Mouse (Mus musculus) kidney, embryonic 15.5 days (tissue): ENCODE measurements at regions not wholly inside any gene's neighbourhood (a gene's known extent, or its start where the extent isn't known, plus 50 kb on each side); places are given as distances from the start of the nearest gene placed in this dataset.
A peak's percentile ranks its signal among the peaks of the same experiment; 100 is the strongest.

Source experiments
- ATAC-seq: fragments of 200-750 bp; cut with Nextera tagmentation; replicated peaks from 2 replicates; pipeline ENCODE4 v1.8.0; 2017; ENCODE audit warnings: moderate TSS enrichment; ENCODE audit not compliant: low FRiP score
- H3K27ac ChIP-seq: fragments of 300-500 bp; sonication (generic); 2 replicates; pipeline ENCODE4 v1.5.1; 2015; ENCODE audit warnings: mild to moderate bottlenecking, inconsistent platforms
- H3K27me3 ChIP-seq: fragments of 300-500 bp; sonication (generic); 2 replicates; pipeline ENCODE4 v1.6.1; 2015; ENCODE audit warnings: inconsistent platforms
- H3K36me3 ChIP-seq: fragments of 300-500 bp; sonication (generic); 2 replicates; pipeline ENCODE4 v1.6.1; 2015; ENCODE audit warnings: inconsistent platforms
- H3K4me1 ChIP-seq: fragments of 300-500 bp; sonication (generic); 2 replicates; pipeline ENCODE4 v1.6.1; 2015; ENCODE audit warnings: inconsistent platforms
- H3K4me2 ChIP-seq: fragments of 300-500 bp; sonication (generic); 2 replicates; pipeline ENCODE4 v1.6.1; 2015; ENCODE audit warnings: moderate library complexity, mild to moderate bottlenecking, inconsistent platforms
- H3K4me3 ChIP-seq: fragments of 300-500 bp; sonication (generic); replicated peaks from 2 replicates; pipeline ENCODE4 v1.5.1; 2015; ENCODE audit warnings: mild to moderate bottlenecking, inconsistent platforms
- H3K9ac ChIP-seq: fragments of 300-500 bp; sonication (generic); 2 replicates; pipeline ENCODE4 v1.6.1; 2015; ENCODE audit warnings: mild to moderate bottlenecking, inconsistent platforms
- H3K9me3 ChIP-seq: fragments of 300-500 bp; sonication (generic); replicated peaks from 2 replicates; pipeline ENCODE4 v1.6.1; 2016; ENCODE audit warnings: inconsistent platforms
- WGBS: fragments of 180-500 bp; shearing (Covaris S2); methylation state at CpG from one replicate; pipeline ENCODE4 v1.1.7; 2015; ENCODE audit warnings: mixed read lengths; 5-methylcytosine and 5-hydroxymethylcytosine counted together

GRCm38 (mm10) chr12:65386005-65386645, 160.8 kb downstream of the Wdr20rt start:
- Histone ChIP-seq H3K4me3 (no peak overlapping the region), H3K36me3 (no peaks in the 10 kb centered on the region), H3K9ac (no peak overlapping the region), H3K9me3 (0 out of 2 replicates have a peak, but pooled peaks cover 2% of the 10 kb centered on the region), H3K27ac (no peak overlapping the region), H3K27me3 (no peaks in the 10 kb centered on the region), H3K4me2 (no peak overlapping the region), H3K4me1 (no peaks in the 10 kb centered on the region)
- 83% methylated on average over 2 of the region's 2 CpGs for WGBS
- ATAC-seq: no peak

- Histone ChIP-seq H3K4me2 (no peak overlapping the region), H3K9me3 (0 out of 2 replicates have a peak, but pooled peaks cover 2% of the 10 kb centered on the region), H3K4me1 (no peaks in the 10 kb centered on the region), H3K4me3 (no peak overlapping the region), H3K9ac (no peak overlapping the region), H3K27ac (no peak overlapping the region), H3K36me3 (no peaks in the 10 kb centered on the region), H3K27me3 (no peaks in the 10 kb centered on the region)
- no peak for ATAC-seq
These were observed 161.7 kb downstream of the Wdr20rt start for GRCm38 (mm10) chr12:65387042-65387441.

- Histone ChIP-seq H3K9me3 (0 out of 2 replicates have a peak, but pooled peaks cover 2% of the 10 kb centered on the region), H3K36me3 (no peaks in the 10 kb centered on the region), H3K4me2 (no peak overlapping the region), H3K4me3 (no peak overlapping the region), H3K4me1 (no peaks in the 10 kb centered on the region), H3K27ac (no peak overlapping the region), H3K9ac (no peak overlapping the region), H3K27me3 (no peaks in the 10 kb centered on the region)
- no peak for ATAC-seq
- 64% methylated on average over 2 of the region's 2 CpGs for WGBS
These were observed 164.2 kb downstream of the Wdr20rt start for GRCm38 (mm10) chr12:65389512-65389911.

DNA sequence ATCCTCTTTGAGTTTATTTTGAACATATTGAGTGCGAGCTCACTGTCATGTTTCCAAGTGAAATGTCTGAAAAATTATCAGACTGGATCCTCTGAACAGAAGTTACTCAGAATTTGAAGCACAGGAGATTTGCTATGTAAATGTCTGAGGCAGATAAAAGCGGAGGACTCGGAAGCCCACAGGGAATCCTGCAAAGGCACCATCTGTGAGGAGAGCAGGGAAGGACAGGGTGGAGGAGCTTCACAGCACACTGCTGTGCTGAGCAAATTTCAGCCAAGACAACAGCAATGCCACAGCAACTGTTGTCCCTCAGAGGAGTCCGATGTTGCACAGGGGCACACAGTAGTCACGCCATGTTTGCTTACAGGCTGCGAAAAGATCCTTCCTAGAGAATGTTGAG, 165.0 kb downstream of the Wdr20rt start:
- Histone ChIP-seq H3K9ac (no peak overlapping the region), H3K4me3 (no peak overlapping the region), H3K36me3 (no peaks in the 10 kb centered on the region), H3K9me3 (0 out of 2 replicates have a peak, but pooled peaks cover 2% of the 10 kb centered on the region), H3K27ac (no peak overlapping the region), H3K4me2 (no peak overlapping the region), H3K27me3 (no peaks in the 10 kb centered on the region), H3K4me1 (no peaks in the 10 kb centered on the region)
- no peak for ATAC-seq
- 94% methylated on average over 6 of the region's 6 CpGs for WGBS

DNA sequence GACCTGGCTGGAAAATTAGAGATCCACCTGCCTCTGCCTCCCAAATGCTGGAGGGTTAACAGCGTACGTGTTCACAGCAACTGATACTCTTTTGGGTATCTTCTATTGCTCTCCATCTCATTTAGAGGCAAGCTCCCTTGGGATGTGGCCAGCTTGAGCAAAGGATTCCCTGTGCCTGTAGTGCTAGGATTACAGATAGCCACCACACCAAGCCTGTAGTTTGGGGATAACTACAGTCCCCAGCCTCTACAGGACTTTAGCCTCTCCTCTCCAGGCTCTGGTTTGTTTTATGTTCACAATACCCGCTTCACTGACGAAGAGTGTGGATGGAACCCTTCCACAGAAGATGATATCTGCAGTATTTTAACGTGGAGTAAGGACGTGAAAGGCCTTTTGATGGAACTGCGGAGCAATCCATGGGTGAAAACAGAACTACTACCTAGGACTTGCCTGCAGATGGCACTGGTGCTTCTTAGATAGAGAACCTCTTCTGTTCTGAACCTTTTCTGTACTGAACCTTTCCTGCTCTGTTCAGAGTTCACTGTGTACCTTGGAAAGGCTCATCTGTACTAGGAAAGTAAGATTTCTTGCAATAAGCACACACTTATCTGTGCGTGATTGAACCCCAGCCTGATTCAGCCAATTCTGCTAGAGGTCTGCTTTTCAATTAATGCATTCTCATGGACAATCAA, 176.6 kb downstream of the Wdr20rt start:
- H3K4me1 ChIP-seq: no peaks in the 10 kb centered on the region
- H3K4me2 ChIP-seq: no peak overlapping the region
- H3K4me3 ChIP-seq: no peak overlapping the region
- no peaks in the 10 kb centered on the region for H3K36me3 ChIP-seq
- H3K9me3 ChIP-seq: no peaks in the 10 kb centered on the region
- H3K27ac ChIP-seq: no peak overlapping the region
- ATAC-seq: peak; percentile 82; the same call in 1 of the 2 replicates
- 51% methylated on average over 8 of the region's 8 CpGs for WGBS
- no peaks in the 10 kb centered on the region for H3K27me3 ChIP-seq
- no peak overlapping the region for H3K9ac ChIP-seq

GRCm38 (mm10) chr12:65403124-65403523, 177.8 kb downstream of the Wdr20rt start:
- no peak for ATAC-seq

DNA sequence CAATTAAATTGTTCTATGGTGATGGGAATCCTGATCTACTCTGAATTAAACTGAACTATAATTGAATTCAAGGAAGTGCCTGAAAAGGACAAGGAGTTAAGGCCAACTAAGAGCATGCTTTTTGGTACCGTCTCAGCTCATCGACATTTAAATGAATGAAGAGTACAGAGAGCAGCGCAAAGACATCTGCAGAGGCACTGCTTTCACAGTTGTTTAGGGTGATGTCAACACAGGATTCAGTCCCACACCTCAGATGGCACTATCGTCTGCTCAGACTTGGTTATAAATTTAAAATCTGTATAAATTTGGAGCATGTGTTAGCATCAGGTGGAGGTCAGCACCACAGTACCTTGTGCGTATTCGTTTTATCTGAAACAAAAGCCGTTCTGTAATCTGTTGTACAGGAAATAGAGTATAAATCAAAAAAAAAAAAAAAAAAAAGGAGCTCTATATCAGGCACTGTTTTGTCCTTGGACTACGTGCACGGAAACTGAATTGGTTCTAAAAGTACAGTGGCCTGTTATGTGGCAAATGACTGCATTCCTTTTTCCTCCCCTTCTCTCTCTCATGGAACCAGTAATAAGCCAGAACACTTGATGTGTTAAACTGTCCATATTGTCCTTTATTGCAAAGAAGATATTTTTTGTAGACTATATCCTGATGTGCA, 187.8 kb downstream of the Wdr20rt start:
- H3K27me3 ChIP-seq: no peaks in the 10 kb centered on the region
- H3K36me3 ChIP-seq: no peaks in the 10 kb centered on the region
- no peaks in the 10 kb centered on the region for H3K4me1 ChIP-seq
- no peak for ATAC-seq
- no peaks in the 10 kb centered on the region for H3K9me3 ChIP-seq
- WGBS: 64% methylated on average over 9 of the region's 9 CpGs
- no peak overlapping the region for H3K4me2 ChIP-seq
- H3K27ac ChIP-seq: no peak overlapping the region
- H3K4me3 ChIP-seq: no peak overlapping the region
- no peak overlapping the region for H3K9ac ChIP-seq

More at GRCm38 (mm10) chr12:65403124-65403523, 177.8 kb downstream of the Wdr20rt start:
- Histone ChIP-seq H3K4me2 (no peak overlapping the region), H3K4me3 (no peak overlapping the region), H3K36me3 (no peaks in the 10 kb centered on the region), H3K9me3 (no peaks in the 10 kb centered on the region), H3K27ac (no peak overlapping the region), H3K9ac (no peak overlapping the region), H3K4me1 (no peaks in the 10 kb centered on the region), H3K27me3 (no peaks in the 10 kb centered on the region)
- 89% methylated on average over 2 of the region's 2 CpGs for WGBS

DNA sequence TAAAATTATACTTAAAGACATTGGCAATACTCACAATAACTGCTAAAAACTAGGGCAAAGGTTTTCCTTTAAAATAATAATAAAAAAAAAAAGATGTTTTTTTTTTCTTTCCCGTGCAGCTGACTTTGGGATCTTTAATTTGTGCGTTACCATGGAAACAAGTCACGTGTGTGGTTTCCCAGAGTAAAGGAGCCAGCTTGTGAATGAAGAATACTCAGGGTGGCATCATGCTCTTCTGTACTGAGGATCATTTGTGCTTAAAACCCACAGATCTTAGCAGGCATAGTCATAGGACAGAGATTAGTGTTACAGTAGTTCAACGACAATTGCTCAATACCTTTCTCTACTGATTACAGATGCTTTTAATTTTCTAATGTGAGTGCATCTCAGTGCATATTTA, 189.1 kb downstream of the Wdr20rt start:
- WGBS: 64% methylated on average over 4 of the region's 4 CpGs
- no peaks in the 10 kb centered on the region for H3K4me1 ChIP-seq
- no peaks in the 10 kb centered on the region for H3K27me3 ChIP-seq
- no peak overlapping the region for H3K9ac ChIP-seq
- H3K36me3 ChIP-seq: no peaks in the 10 kb centered on the region
- H3K27ac ChIP-seq: no peak overlapping the region
- H3K4me3 ChIP-seq: no peak overlapping the region
- H3K9me3 ChIP-seq: no peaks in the 10 kb centered on the region
- ATAC-seq: no peak
- no peak overlapping the region for H3K4me2 ChIP-seq

GRCm38 (mm10) chr12:65416909-65417308, 191.6 kb downstream of the Wdr20rt start:
- WGBS: 71% methylated on average over 5 of the region's 5 CpGs
- H3K27me3 ChIP-seq: no peaks in the 10 kb centered on the region
- H3K4me2 ChIP-seq: no peak overlapping the region
- H3K4me1 ChIP-seq: no peaks in the 10 kb centered on the region
- H3K27ac ChIP-seq: no peak overlapping the region
- H3K9ac ChIP-seq: no peak overlapping the region
- H3K9me3 ChIP-seq: no peaks in the 10 kb centered on the region
- no peak overlapping the region for H3K4me3 ChIP-seq
- ATAC-seq: no peak
- H3K36me3 ChIP-seq: no peaks in the 10 kb centered on the region

DNA sequence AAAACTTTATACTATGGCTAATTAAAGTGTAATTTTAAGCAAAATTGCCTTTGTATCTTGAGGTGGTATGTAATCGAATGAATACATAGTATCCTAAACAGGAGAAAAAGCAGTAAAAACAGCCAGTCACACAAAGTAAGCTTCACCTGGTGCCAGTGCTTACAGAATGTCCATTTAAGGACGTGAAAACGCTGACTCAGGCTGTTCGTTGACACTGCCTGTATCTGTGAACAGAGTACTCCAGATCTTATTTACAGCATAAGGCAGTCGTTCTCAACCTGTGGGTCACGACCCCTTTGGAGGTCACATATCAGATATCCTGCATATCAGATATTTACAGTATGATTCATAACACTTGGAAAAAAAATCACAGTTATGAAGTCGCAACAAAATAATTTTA, 194.8 kb downstream of the Wdr20rt start:
- Histone ChIP-seq H3K36me3 (no peaks in the 10 kb centered on the region), H3K9me3 (no peaks in the 10 kb centered on the region), H3K9ac (no peak overlapping the region), H3K4me2 (no peak overlapping the region), H3K27ac (no peak overlapping the region), H3K4me1 (no peaks in the 10 kb centered on the region), H3K4me3 (no peak overlapping the region), H3K27me3 (no peaks in the 10 kb centered on the region)
- 66% methylated on average over 7 of the region's 7 CpGs for WGBS
- ATAC-seq: no peak

DNA sequence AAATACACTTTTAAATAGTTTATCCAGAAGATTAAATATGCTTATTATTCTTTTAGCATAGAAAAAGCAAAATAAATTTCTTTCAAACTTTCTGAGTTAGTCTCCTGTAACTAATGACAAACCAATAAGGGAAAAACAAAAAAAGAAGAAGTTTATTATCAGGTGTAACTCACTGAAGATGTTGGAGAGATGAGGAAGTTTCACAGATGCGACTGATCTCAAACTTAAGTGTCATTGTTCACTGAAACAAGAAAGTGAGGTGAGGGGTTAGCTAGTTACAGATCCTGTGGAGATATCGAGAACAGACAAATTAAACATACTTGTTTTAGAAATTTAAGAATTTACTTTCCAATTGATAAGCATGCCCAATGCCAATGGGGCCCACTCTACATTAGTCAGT, 199.2 kb downstream of the Wdr20rt start:
- no peaks in the 10 kb centered on the region for H3K9me3 ChIP-seq
- WGBS: 95% methylated on average over 2 of the region's 2 CpGs
- H3K4me1 ChIP-seq: no peaks in the 10 kb centered on the region
- H3K4me3 ChIP-seq: no peak overlapping the region
- no peak for ATAC-seq
- H3K9ac ChIP-seq: no peak overlapping the region
- H3K27ac ChIP-seq: no peak overlapping the region
- H3K4me2 ChIP-seq: no peak overlapping the region
- H3K36me3 ChIP-seq: no peaks in the 10 kb centered on the region
- H3K27me3 ChIP-seq: no peaks in the 10 kb centered on the region

- Histone ChIP-seq H3K36me3 (no peaks in the 10 kb centered on the region), H3K27ac (no peak overlapping the region), H3K4me2 (no peak overlapping the region), H3K4me3 (no peak overlapping the region), H3K27me3 (no peaks in the 10 kb centered on the region), H3K9ac (no peak overlapping the region), H3K4me1 (no peaks in the 10 kb centered on the region), H3K9me3 (no peaks in the 10 kb centered on the region)
- no peak for ATAC-seq
- WGBS: 96% methylated on average over 2 of the region's 2 CpGs
These were observed 200.1 kb downstream of the Wdr20rt start for GRCm38 (mm10) chr12:65425440-65425839.
